Mouse (Mus musculus) CH12.LX (cell line): Measurements from ENCODE around the gene Acyp2.

Experiments
- CTCF ChIP-seq, 2 experiments: IDR thresholded peaks in 1 of 2; conservative IDR thresholded peaks in 1 of 2; 2 replicates each; pipeline ENCODE4 v1.5.1; 2011 to 2012; ENCODE audit warnings: low read depth in 2 of 2, low read length in 2 of 2, improper control_type of control experiment in 1 of 2, inconsistent platforms in 1 of 2, mild to moderate bottlenecking in 1 of 2, moderate library complexity in 1 of 2
- E2F4 ChIP-seq: IDR thresholded peaks from 2 replicates; pipeline ENCODE4 v1.6.1; 2011; ENCODE audit warnings: low read depth, low read length, improper control_type of control experiment; ENCODE audit not compliant: insufficient replicate concordance
- ELF1 ChIP-seq: IDR thresholded peaks from 2 replicates; pipeline ENCODE4 v1.6.1; 2014; ENCODE audit warnings: low read depth, mild to moderate bottlenecking, inconsistent platforms, low read length, improper control_type of control experiment
- EP300 ChIP-seq: IDR thresholded peaks from 2 replicates; pipeline ENCODE4 v1.6.1; 2011; ENCODE audit warnings: low read length, improper control_type of control experiment
- JUND ChIP-seq: conservative IDR thresholded peaks from 2 replicates; pipeline ENCODE4 v1.6.1; 2011; ENCODE audit warnings: low read depth, low read length, improper control_type of control experiment
- MAFK ChIP-seq: IDR thresholded peaks from 2 replicates; pipeline ENCODE4 v1.6.1; 2011; ENCODE audit warnings: low read length, improper control_type of control experiment; ENCODE audit not compliant: insufficient replicate concordance
- MAX ChIP-seq: IDR thresholded peaks from 2 replicates; pipeline ENCODE4 v1.6.1; 2011; ENCODE audit warnings: low read length, improper control_type of control experiment
- POLR2A ChIP-seq: IDR thresholded peaks from 2 replicates; pipeline ENCODE4 v1.6.1; 2011; ENCODE audit warnings: low read depth, mild to moderate bottlenecking, improper control_type of control experiment, low read length
- RAD21 ChIP-seq: IDR thresholded peaks from 2 replicates; pipeline ENCODE4 v1.6.1; 2011; ENCODE audit warnings: low read depth, mild to moderate bottlenecking, low read length, improper control_type of control experiment, moderate library complexity
- ZNF384 ChIP-seq: IDR thresholded peaks from 2 replicates; pipeline ENCODE4 v1.6.1; 2012; ENCODE audit warnings: low read depth, low read length, improper control_type of control experiment, inconsistent platforms

GRCm38 (mm10) chr11:30560215-30560614, 89.2 kb downstream of the Acyp2 start:
- TF ChIP-seq JUND (no peak), CTCF (conservative IDR thresholded peaks at IDR 0.05 in 1 of 2, IDR thresholded peaks at IDR 0.05 in 1 of 2; ENCODE audit: low read depth in 2 of 2, low read length in 2 of 2) (no peak), ELF1 (no peak), MAX (no peak), RAD21 (no peak), E2F4 (no peak), ZNF384 (no peak), MAFK (no peak), POLR2A (no peak), EP300 (no peak)
